Mouse (Mus musculus) lung, postnatal 25 days (tissue): ENCODE measurements at regions not wholly inside any gene's neighbourhood (a gene's known extent, or its start where the extent isn't known, plus 50 kb on each side); places are given as distances from the start of the nearest gene placed in this dataset.
A peak's percentile ranks its signal among the peaks of the same experiment; 100 is the strongest.

Source experiments
- DNase-seq: peaks from one replicate; pipeline ENCODE4 v3.0.0; 2022; ENCODE audit warnings: low spot score

GRCm38 (mm10) chr15:7574264-7574663 lies 176.1 kb upstream of the Egflam start:
- no peak for DNase-seq

GRCm38 (mm10) chr15:7574811-7575210 lies 176.6 kb upstream of the Egflam start:
- peak; percentile 7 for DNase-seq

GRCm38 (mm10) chr15:7578439-7578838 lies 180.2 kb upstream of the Egflam start:
- no peak for DNase-seq

GRCm38 (mm10) chr15:7587210-7587609 lies 189.0 kb upstream of the Egflam start:
- DNase-seq: no peak

GRCm38 (mm10) chr15:7591486-7591885 lies 193.3 kb upstream of the Egflam start:
- no peak for DNase-seq

GRCm38 (mm10) chr15:7597335-7597734 lies 199.1 kb upstream of the Egflam start:
- DNase-seq: peak; percentile 58

GRCm38 (mm10) chr15:7597805-7598204 lies 199.6 kb upstream of the Egflam start:
- DNase-seq: no peak

GRCm38 (mm10) chr15:7601540-7601939 lies 203.3 kb upstream of the Egflam start:
- DNase-seq: no peak

GRCm38 (mm10) chr15:7604847-7605246 lies 205.8 kb upstream of the Gdnf start:
- DNase-seq: no peak

- no peak for DNase-seq
Observed at GRCm38 (mm10) chr15:7617954-7618353, 192.7 kb upstream of the Gdnf start.

GRCm38 (mm10) chr15:7623026-7623425 lies 187.6 kb upstream of the Gdnf start:
- no peak for DNase-seq

GRCm38 (mm10) chr15:7624689-7625472 lies 185.8 kb upstream of the Gdnf start:
- DNase-seq: no peak

- DNase-seq: no peak
Observed at GRCm38 (mm10) chr15:7629826-7630225, 180.8 kb upstream of the Gdnf start.

GRCm38 (mm10) chr15:7635234-7635633 lies 175.4 kb upstream of the Gdnf start:
- no peak for DNase-seq

- no peak for DNase-seq
Observed at GRCm38 (mm10) chr15:7639444-7639843, 171.2 kb upstream of the Gdnf start.

- DNase-seq: no peak
Observed at GRCm38 (mm10) chr15:7642075-7642474, 168.6 kb upstream of the Gdnf start.

- DNase-seq: no peak
Observed at GRCm38 (mm10) chr15:7650705-7651104, 159.9 kb upstream of the Gdnf start.

GRCm38 (mm10) chr15:7663888-7664287 lies 146.8 kb upstream of the Gdnf start:
- no peak for DNase-seq

- no peak for DNase-seq
Observed at GRCm38 (mm10) chr15:7669631-7670030, 141.0 kb upstream of the Gdnf start.

- no peak for DNase-seq
Observed at GRCm38 (mm10) chr15:7676970-7677369, 133.7 kb upstream of the Gdnf start.

- DNase-seq: no peak
Observed at GRCm38 (mm10) chr15:7678711-7679110, 131.9 kb upstream of the Gdnf start.

- DNase-seq: no peak
Observed at GRCm38 (mm10) chr15:7681011-7681410, 129.6 kb upstream of the Gdnf start.

- DNase-seq: no peak
Observed at GRCm38 (mm10) chr15:7683235-7683974, 127.2 kb upstream of the Gdnf start.
